Mouse (Mus musculus) forebrain, embryonic 15.5 days (tissue): ENCODE data around the gene Gm47995. TPM values are rescaled to one million over a fixed set of nuclear protein-coding genes. Genes with fewer than 3 reads are reported as not detected.
"Not testable (repeated sequence)": the region's sequence is repeated elsewhere in the genome, so short reads cannot be mapped to it uniquely, and the experiment has no call there.

Source experiments
- ATAC-seq: fragments of 200-750 bp; cut with Nextera tagmentation; replicated peaks from 2 replicates; pipeline ENCODE4 v1.8.0; 2017; ENCODE audit warnings: mild to moderate bottlenecking, moderate TSS enrichment, moderate library complexity
- H3K27ac ChIP-seq: fragments of 300-500 bp; sonication (generic); replicated peaks from 2 replicates; pipeline ENCODE4 v1.5.1; 2015; ENCODE audit warnings: mild to moderate bottlenecking, inconsistent platforms
- H3K27me3 ChIP-seq: fragments of 300-500 bp; sonication (generic); 2 replicates; pipeline ENCODE4 v1.6.1; 2015; ENCODE audit warnings: inconsistent platforms
- H3K36me3 ChIP-seq: fragments of 300-500 bp; sonication (generic); 2 replicates; pipeline ENCODE4 v1.6.1; 2015; ENCODE audit warnings: mild to moderate bottlenecking, inconsistent platforms
- H3K4me1 ChIP-seq: fragments of 300-500 bp; sonication (generic); 2 replicates; pipeline ENCODE4 v1.6.1; 2015; ENCODE audit warnings: inconsistent platforms
- H3K4me2 ChIP-seq: fragments of 300-500 bp; sonication (generic); replicated peaks from 2 replicates; pipeline ENCODE4 v1.6.1; 2015; ENCODE audit warnings: mild to moderate bottlenecking, inconsistent platforms
- H3K4me3 ChIP-seq: fragments of 300-500 bp; sonication (generic); 2 replicates; pipeline ENCODE4 v1.5.1; 2015; ENCODE audit warnings: mild to moderate bottlenecking, inconsistent platforms
- H3K9ac ChIP-seq: fragments of 300-500 bp; sonication (generic); replicated peaks from 2 replicates; pipeline ENCODE4 v1.6.1; 2015; ENCODE audit warnings: mild to moderate bottlenecking, inconsistent platforms
- H3K9me3 ChIP-seq: fragments of 300-500 bp; sonication (generic); 2 replicates; pipeline ENCODE4 v1.6.1; 2016; ENCODE audit warnings: inconsistent platforms
- WGBS: fragments of 180-500 bp; shearing (Covaris S2); methylation state at CpG from one replicate; pipeline ENCODE4 v1.1.7; 2015; ENCODE audit warnings: mixed read lengths; 5-methylcytosine and 5-hydroxymethylcytosine counted together
- polyA plus RNA-seq: library from polyadenylated mRNA; unstranded; fragments of >200 nt; fragmentation: Nextera tagmentation; extraction: Ambion mirVana; gene quantifications from 2 replicates; pipeline ENCODE4 v1.2.1, GENCODE M21; 2015

Gene Gm47995
- polyA plus RNA-seq, 1 experiment from 2014 or later, result not detected

GRCm38 (mm10) chr1:151168637-151169036 lies 29.6 kb upstream of the Gm47995 start:
- ATAC-seq, result no peak
- Histone ChIP-seq H3K4me2 (no peak overlapping the region), H3K27ac (no peak overlapping the region), H3K27me3 (no peaks in the 10 kb centered on the region), H3K4me3 (no peak overlapping the region), H3K9me3 (no peaks in the 10 kb centered on the region), H3K36me3 (no peaks in the 10 kb centered on the region), H3K4me1 (peaks cover 22% of the 10 kb centered on the region), H3K9ac (no peak overlapping the region)
- WGBS, result 55% methylated on average over 3 of the region's 3 CpGs

GRCm38 (mm10) chr1:151171572-151172461 lies 26.4 kb upstream of the Gm47995 start:
- ATAC-seq, result peak; percentile 38
- 0 out of 2 replicates have a peak overlapping the region, but pooled peaks have one; percentile 23 for H3K27ac ChIP-seq

GRCm38 (mm10) chr1:151177030-151177936 lies 21.0 kb upstream of the Gm47995 start:
- H3K9ac ChIP-seq, result no peak overlapping the region
- H3K4me1 ChIP-seq, result peaks cover 4% of the 10 kb centered on the region; the same call in 1 of the 2 replicates
- H3K27me3 ChIP-seq, result no peaks in the 10 kb centered on the region
- peak; percentile 78 for ATAC-seq
- H3K4me2 ChIP-seq, result peak overlapping the region; percentile 18
- WGBS, result 9% methylated on average over 10 of the region's 10 CpGs
- H3K4me3 ChIP-seq, result peak overlapping the region; percentile 18
- no peaks in the 10 kb centered on the region for H3K9me3 ChIP-seq
- H3K36me3 ChIP-seq, result no peaks in the 10 kb centered on the region
- H3K27ac ChIP-seq, result no peak overlapping the region

More at GRCm38 (mm10) chr1:151171572-151172461, 26.4 kb upstream of the Gm47995 start:
- WGBS, result 74% methylated on average over 2 of the region's 2 CpGs
- no peaks in the 10 kb centered on the region for H3K9me3 ChIP-seq
- H3K9ac ChIP-seq, result no peak overlapping the region
- H3K4me1 ChIP-seq, result peaks cover 17% of the 10 kb centered on the region
- H3K36me3 ChIP-seq, result no peaks in the 10 kb centered on the region
- H3K27me3 ChIP-seq, result no peaks in the 10 kb centered on the region
- H3K4me2 ChIP-seq, result no peak overlapping the region
- H3K4me3 ChIP-seq, result no peak overlapping the region

- H3K9me3 ChIP-seq, result no peaks in the 10 kb centered on the region
- H3K4me2 ChIP-seq, result peak overlapping the region; percentile 18
- no peak overlapping the region for H3K27ac ChIP-seq
- H3K27me3 ChIP-seq, result no peaks in the 10 kb centered on the region
- H3K9ac ChIP-seq, result no peak overlapping the region
- no peaks in the 10 kb centered on the region for H3K36me3 ChIP-seq
- ATAC-seq, result 0 out of 2 replicates have a peak, but pooled peaks have one; percentile 19
- 11% methylated on average over 4 of the region's 4 CpGs for WGBS
- peaks cover 4% of the 10 kb centered on the region; the same call in 1 of the 2 replicates for H3K4me1 ChIP-seq
- peak overlapping the region; percentile 18 for H3K4me3 ChIP-seq
These were observed 20.3 kb upstream of the Gm47995 start for GRCm38 (mm10) chr1:151177937-151178271.

- 23% methylated on average over 2 of the region's 2 CpGs for whole genome bisulfite sequencing
- no peaks in the 10 kb centered on the region for H3K36me3 ChIP-seq
- no peak overlapping the region for H3K27ac ChIP-seq
- H3K9me3 ChIP-seq, result no peaks in the 10 kb centered on the region
- no peak overlapping the region for H3K9ac ChIP-seq
- H3K4me2 ChIP-seq, result no peak overlapping the region
- H3K27me3 ChIP-seq, result no peaks in the 10 kb centered on the region
- peaks cover 4% of the 10 kb centered on the region; the same call in 1 of the 2 replicates for H3K4me1 ChIP-seq
- no peak overlapping the region for H3K4me3 ChIP-seq
- no peak for ATAC-seq
These were observed 19.7 kb upstream of the Gm47995 start for GRCm38 (mm10) chr1:151178505-151179083.

GRCm38 (mm10) chr1:151180167-151180566 lies 18.1 kb upstream of the Gm47995 start:
- Histone ChIP-seq H3K4me2 (no peak overlapping the region), H3K4me3 (no peak overlapping the region), H3K9ac (no peak overlapping the region), H3K9me3 (no peaks in the 10 kb centered on the region), H3K27me3 (no peaks in the 10 kb centered on the region), H3K4me1 (peaks cover 4% of the 10 kb centered on the region; the same call in 1 of the 2 replicates), H3K27ac (no peak overlapping the region), H3K36me3 (no peaks in the 10 kb centered on the region)
- WGBS, result 86% methylated on average over 2 of the region's 2 CpGs
- no peak for ATAC-seq

GRCm38 (mm10) chr1:151182266-151182665 lies 16.0 kb upstream of the Gm47995 start, which contains the start of gene Gm47985:
Gene Gm47985, plus strand, starts transcription at chr1:151182537.
- H3K4me2 ChIP-seq, H3K4me1 ChIP-seq, H3K4me3 ChIP-seq, H3K9ac ChIP-seq, H3K27me3 ChIP-seq, ATAC-seq, H3K27ac ChIP-seq, H3K9me3 ChIP-seq, H3K36me3 ChIP-seq: not testable (repeated sequence)
- WGBS, result 67% methylated on average over 1 of the region's 7 CpGs

GRCm38 (mm10) chr1:151186186-151186585 lies 12.1 kb upstream of the Gm47995 start:
- H3K4me2 ChIP-seq, H3K27ac ChIP-seq, H3K9ac ChIP-seq, H3K4me1 ChIP-seq, H3K4me3 ChIP-seq, ATAC-seq, H3K36me3 ChIP-seq, H3K9me3 ChIP-seq, H3K27me3 ChIP-seq: not testable (repeated sequence)
- WGBS, result 82% methylated on average over 3 of the region's 3 CpGs

- H3K4me1 ChIP-seq, H3K9me3 ChIP-seq, H3K27me3 ChIP-seq, H3K27ac ChIP-seq, H3K4me2 ChIP-seq, H3K36me3 ChIP-seq, ATAC-seq, H3K4me3 ChIP-seq, H3K9ac ChIP-seq: not testable (repeated sequence)
- 92% methylated on average over 4 of the region's 4 CpGs for WGBS
These were observed 11.3 kb upstream of the Gm47995 start for GRCm38 (mm10) chr1:151186879-151187424.

- no peaks in the 10 kb centered on the region for H3K36me3 ChIP-seq
- no peaks in the 10 kb centered on the region for H3K4me1 ChIP-seq
- H3K27me3 ChIP-seq, result no peaks in the 10 kb centered on the region
- H3K4me2 ChIP-seq, result no peak overlapping the region
- no peak for ATAC-seq
- H3K4me3 ChIP-seq, result no peak overlapping the region
- H3K9me3 ChIP-seq, result no peaks in the 10 kb centered on the region
- H3K9ac ChIP-seq, result no peak overlapping the region
- 90% methylated on average over 4 of the region's 4 CpGs for WGBS
- no peak overlapping the region for H3K27ac ChIP-seq
These were observed 9.8 kb upstream of the Gm47995 start for GRCm38 (mm10) chr1:151188469-151188868.

GRCm38 (mm10) chr1:151192075-151192474 lies 6.2 kb upstream of the Gm47995 start, which contains the start of gene Gm8947:
Gene Gm8947, plus strand, starts transcription at chr1:151192376.
- H3K9me3 ChIP-seq, H3K27ac ChIP-seq, H3K4me3 ChIP-seq, H3K27me3 ChIP-seq, H3K9ac ChIP-seq, ATAC-seq, H3K4me1 ChIP-seq, H3K36me3 ChIP-seq, H3K4me2 ChIP-seq: not testable (repeated sequence)
- 86% methylated on average over 1 of the region's 7 CpGs for WGBS
